ENCODE assay signal across 1 mouse cellular context in the genomic region with DNA sequence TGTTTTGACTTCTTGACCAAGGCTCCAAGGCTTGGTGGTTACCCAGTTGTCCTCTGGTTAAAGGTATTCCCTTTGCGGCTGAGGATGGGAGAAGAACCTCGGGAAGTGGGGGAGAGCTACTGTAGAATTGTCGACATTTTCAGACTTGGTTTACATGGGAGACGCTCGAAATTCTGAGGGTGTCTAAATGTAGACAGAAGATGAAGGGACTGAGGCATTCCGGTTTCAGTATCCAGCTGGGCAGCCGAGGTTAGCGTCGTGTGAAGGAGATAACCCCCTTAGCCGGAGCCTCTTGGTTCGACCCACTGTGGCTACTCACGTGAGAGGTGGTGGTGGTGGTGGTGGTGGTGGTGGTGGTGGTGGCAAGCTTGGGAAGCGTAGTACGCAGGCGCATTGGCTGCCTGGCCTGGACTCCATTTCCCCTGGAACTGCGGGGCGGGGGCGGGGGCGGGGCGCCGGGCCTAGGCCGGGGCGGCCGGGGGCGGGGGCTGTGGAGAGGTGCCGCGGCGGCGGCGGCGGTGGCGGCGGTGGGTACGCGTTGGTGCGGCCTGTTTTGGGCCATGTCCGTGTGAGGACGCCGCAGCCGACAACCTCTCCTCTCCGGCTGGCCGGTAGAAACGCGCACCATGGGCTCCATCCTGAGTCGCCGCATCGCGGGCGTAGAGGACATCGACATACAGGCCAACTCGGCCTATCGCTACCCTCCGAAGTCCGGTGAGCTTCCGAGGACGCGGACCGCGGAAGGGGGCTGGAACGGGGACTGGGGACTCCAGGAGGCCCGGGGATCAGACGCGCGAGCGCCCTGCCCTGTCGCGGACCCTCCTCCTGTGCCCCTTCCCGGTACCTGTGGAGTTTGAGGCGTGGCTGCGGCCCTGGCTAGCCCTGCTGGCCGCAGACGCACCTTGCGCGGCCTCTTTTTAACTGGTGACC.
A peak's percentile ranks its signal among the peaks of the same experiment; 100 is the strongest.
TF ChIP-seq lines count a peak whose summit lies in the region.

A gene (plus strand): TSS at position 490 of the 930 bp plus-strand sequence.

TF ChIP-seq in C2C12, 6 proteins besides CTCF, POLR2A, EP300 and RAD21:
- TF ChIP-seq CEBPB (IDR thresholded peaks at IDR 0.05; ENCODE audit: low read depth) (no peak), USF1 (IDR thresholded peaks at IDR 0.05; ENCODE audit: low read depth) (peak; percentile 50)
